Mouse (Mus musculus) yolk sac, embryonic 10.5 days (tissue): Measurements from ENCODE around the gene Olfr1002.
"Not testable (repeated sequence)": the region's sequence is repeated elsewhere in the genome, so short reads cannot be mapped to it uniquely, and the experiment has no call there.

Experiments used
- DNase-seq: peaks from one replicate; pipeline ENCODE4 v3.0.0-alpha.2; 2017; ENCODE audit warnings: low spot score

Olfr1002 gene

GRCm38 (mm10) chr2:85650604-85651003 is at the start of gene Olfr1002:
Gene Olfr1002 (minus strand): TSS chr2:85650704.
- DNase-seq: no peak

GRCm38 (mm10) chr2:85689131-85689530 is 38.6 kb upstream of the Olfr1002 start, which contains the start of gene Olfr1008:
Gene Olfr1008 (plus strand): TSS chr2:85689431.
- no peak for DNase-seq

- no peak for DNase-seq
These were observed 28.2 kb upstream of the Olfr1002 start, which contains the start of gene Olfr1006 for GRCm38 (mm10) chr2:85678667-85679066. Gene Olfr1006 (minus strand): TSS chr2:85678767.

- not testable (repeated sequence) for DNase-seq
These were observed 13.9 kb upstream of the Olfr1002 start, which contains the start of gene Olfr154 for GRCm38 (mm10) chr2:85664355-85664754. Gene Olfr154 (minus strand): TSS chr2:85664455.

- no peak for DNase-seq
These were observed 38.7 kb downstream of the Olfr1002 start, which contains the start of gene Olfr1000 for GRCm38 (mm10) chr2:85611803-85612202. Gene Olfr1000 (minus strand): TSS chr2:85611903.
